Mouse (Mus musculus) colon, adult 2 months (tissue): ENCODE data around the gene Lfng. TPM values are rescaled to one million over a fixed set of nuclear protein-coding genes. Genes with fewer than 3 reads are reported as not detected.

ENCODE experiments used
- polyA plus RNA-seq: library from polyadenylated mRNA; depleted of rRNA; stranded (reverse); fragments of >200 nt; gene quantifications from 2 replicates; pipeline ENCODE4 v1.2.3, GENCODE M21; 2012; rRNA removed

Lfng gene
- 66.8 and 83.1 TPM in 2 replicates for polyA plus RNA-seq

DNA sequence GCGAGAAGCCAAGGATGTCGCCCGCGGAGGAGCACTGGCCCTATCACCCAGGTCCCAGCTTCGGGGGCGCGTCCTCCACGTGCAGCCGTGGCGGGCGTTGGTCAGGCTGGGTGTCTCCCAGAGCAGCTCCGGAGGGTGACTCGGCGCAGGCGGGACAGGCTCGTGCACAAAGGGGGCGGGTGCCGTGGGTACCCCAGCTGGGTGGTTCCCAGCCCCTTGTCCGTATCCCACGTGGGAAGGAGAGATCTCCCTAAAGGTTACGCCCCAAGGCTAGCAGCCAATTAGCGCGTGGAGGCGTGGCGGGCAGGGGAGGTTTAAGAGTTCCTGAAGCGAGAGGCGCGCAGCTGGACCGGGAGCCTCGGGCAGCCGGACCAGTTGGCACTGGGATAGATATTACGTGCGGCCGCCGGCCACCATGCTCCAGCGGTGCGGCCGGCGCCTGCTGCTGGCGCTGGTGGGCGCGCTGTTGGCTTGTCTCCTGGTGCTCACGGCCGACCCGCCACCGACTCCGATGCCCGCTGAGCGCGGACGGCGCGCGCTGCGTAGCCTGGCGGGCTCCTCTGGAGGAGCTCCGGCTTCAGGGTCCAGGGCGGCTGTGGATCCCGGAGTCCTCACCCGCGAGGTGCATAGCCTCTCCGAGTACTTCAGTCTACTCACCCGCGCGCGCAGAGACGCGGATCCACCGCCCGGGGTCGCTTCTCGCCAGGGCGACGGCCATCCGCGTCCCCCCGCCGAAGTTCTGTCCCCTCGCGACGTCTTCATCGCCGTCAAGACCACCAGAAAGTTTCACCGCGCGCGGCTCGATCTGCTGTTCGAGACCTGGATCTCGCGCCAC, at the start of gene Lfng:
Gene Lfng, plus strand, starts transcription at position 320 of the 835 bp plus-strand sequence.

DNA sequence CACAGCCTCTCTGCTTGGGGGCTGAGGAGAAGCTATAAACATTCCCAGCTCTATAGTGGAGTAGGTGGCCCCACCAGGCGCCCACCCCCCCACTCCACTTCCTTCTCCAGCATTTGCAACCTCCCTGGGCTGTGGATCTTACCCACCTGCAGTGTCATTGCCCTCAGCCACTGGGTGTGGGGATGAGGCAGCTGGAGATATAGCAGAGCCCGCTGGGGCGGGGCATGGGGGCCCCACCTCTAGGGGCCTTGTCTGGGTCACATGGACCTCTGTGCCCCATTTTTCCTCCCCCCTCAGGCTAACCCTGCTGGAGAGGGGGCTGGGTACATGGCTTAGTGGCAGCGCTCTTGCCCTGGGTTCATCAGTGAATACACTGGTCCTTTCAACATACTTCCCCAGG, 42.2 kb upstream of the Lfng start, which contains the start of gene Grifin:
Gene Grifin, minus strand, starts transcription at position 176 of the 400 bp plus-strand sequence.

DNA sequence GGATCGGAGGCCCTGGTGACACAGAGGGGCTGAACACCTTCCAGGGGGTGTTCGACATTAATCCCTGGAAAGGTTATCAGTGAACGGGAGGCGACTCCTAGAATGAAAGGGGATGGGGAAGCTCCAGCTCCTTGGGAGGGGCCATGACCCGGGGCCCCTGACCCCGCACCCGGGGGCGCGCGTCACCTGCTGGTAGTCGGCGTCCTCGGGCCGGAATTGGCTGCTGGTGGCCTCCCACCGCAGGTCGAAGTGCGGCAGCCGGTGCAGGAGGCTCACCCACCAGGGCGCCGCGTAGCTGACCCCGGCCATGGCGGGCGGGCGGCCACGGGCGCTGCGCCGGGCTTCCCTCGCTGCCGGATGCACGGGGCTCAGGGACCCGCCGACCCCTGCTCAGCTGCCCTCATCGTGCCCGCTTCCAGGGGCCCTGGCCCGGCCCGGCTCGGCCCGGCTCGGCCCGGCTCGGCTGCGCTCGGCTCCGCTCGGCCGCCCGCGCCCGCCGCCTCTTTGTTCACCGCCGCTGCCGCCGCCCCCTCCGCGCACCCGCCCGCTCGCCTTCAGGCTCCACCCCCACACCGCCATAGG, 41.5 kb downstream of the Lfng start, which contains the start of gene Ttyh3:
Gene Ttyh3, minus strand, starts transcription at position 513 of the 582 bp plus-strand sequence.

Other genes with a start within 250 kb of the Lfng start
- 9.1 TPM in 2 replicates for gene Snx8, start 218.1 kb upstream of the Lfng start, polyA plus RNA-seq
- 79.6 and 88.9 TPM in 2 replicates for gene Eif3b, start 188.0 kb upstream of the Lfng start, polyA plus RNA-seq
- not detected in 2 replicates for gene Gm4869, start 161.7 kb upstream of the Lfng start, polyA plus RNA-seq
- 27.0 and 27.4 TPM in 2 replicates for gene Chst12, start 101.8 kb upstream of the Lfng start, polyA plus RNA-seq
- gene Grifin, start 42.2 kb upstream of the Lfng start, polyA plus RNA-seq = not detected in 2 replicates
- gene Ttyh3, start 41.7 kb downstream of the Lfng start, polyA plus RNA-seq = 55.3 and 55.5 TPM in 2 replicates
- gene Iqce, start 95.1 kb downstream of the Lfng start, polyA plus RNA-seq = 9.6 and 10.3 TPM in 2 replicates
- gene Brat1, start 97.7 kb downstream of the Lfng start, polyA plus RNA-seq = 27.1 and 30.0 TPM in 2 replicates
- 3.8 and 5.5 TPM in 2 replicates for gene Amz1, start 116.8 kb downstream of the Lfng start, polyA plus RNA-seq
- 51.2 and 61.6 TPM in 2 replicates for gene Gna12, start 223.1 kb downstream of the Lfng start, polyA plus RNA-seq